Mouse (Mus musculus) right cerebral cortex, postnatal 14 days (tissue): ENCODE measurements around the gene Rsad2.

ENCODE experiments used
- DNase-seq: peaks from one replicate; pipeline ENCODE4 v3.0.0; 2022

The Rsad2 gene

GRCm38 (mm10) chr12:26399391-26399790, 56.9 kb downstream of the Rsad2 start:
- DNase-seq, result no peak

GRCm38 (mm10) chr12:26398597-26398996, 57.7 kb downstream of the Rsad2 start:
- no peak for DNase-seq

GRCm38 (mm10) chr12:26394485-26395470, 61.5 kb downstream of the Rsad2 start:
- no peak for DNase-seq

GRCm38 (mm10) chr12:26393291-26393690, 63.0 kb downstream of the Rsad2 start:
- no peak for DNase-seq
